Mouse (Mus musculus): ENCODE measurements around the gene Gm49711.

GRCm38 (mm10) chr16:92129843-92130242 is 71.7 kb downstream of the Gm49711 start:
- TF ChIP-seq JUND (conservative IDR thresholded peaks at IDR 0.05; ENCODE audit: low read depth, low read length) (no peak), POLR2A (IDR thresholded peaks at IDR 0.05; ENCODE audit: low read depth, low read length) (peak; percentile 64), MYC (IDR thresholded peaks at IDR 0.05; ENCODE audit: low read depth, low read length) (no peak), CTCF (conservative IDR thresholded peaks at IDR 0.05 in 1 of 2, IDR thresholded peaks at IDR 0.05 in 1 of 2; ENCODE audit: low read depth in 2 of 2, low read length in 2 of 2) (no peak), MAFK (IDR thresholded peaks at IDR 0.05; ENCODE audit: insufficient replicate concordance, low read length) (no peak), ZNF384 (IDR thresholded peaks at IDR 0.05; ENCODE audit: low read depth, low read length) (no peak), POLR2AphosphoS2 (IDR thresholded peaks at IDR 0.05; ENCODE audit: low read depth, low read length) (no peak)
